Mouse (Mus musculus): ENCODE data around the gene Olfr1039. TPM values are rescaled to one million over a fixed set of nuclear protein-coding genes. Genes with fewer than 3 reads are reported as not detected.
"Not testable (repeated sequence)": the region's sequence is repeated elsewhere in the genome, so short reads cannot be mapped to it uniquely, and the experiment has no call there.

The Olfr1039 gene
- not detected in 2 replicates for polyA plus RNA-seq (2016; fragmentation: Nextera tagmentation; extraction: Ambion mirVana)

DNA sequence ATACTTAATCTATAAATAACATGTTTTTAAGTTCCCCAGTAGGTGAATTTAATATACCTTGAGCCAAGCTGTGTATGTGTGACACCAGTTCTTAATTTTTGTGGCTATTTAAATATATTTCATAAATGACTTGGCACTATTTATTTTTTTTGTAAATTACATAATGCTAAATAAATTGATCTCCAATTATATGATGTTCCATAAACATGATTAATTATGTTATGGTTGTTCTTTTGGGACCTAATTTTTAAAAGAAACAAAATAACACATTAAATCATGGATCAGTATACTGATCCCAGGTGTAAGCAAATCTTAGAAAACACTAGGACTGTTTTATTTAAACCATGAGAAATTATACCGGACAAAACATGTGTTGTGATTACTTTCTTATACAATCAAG lies at the start of gene Olfr1039:
TSS of gene Olfr1039 (minus strand) at position 101 of the 400 bp plus-strand sequence.
- no peaks in the 10 kb centered on the region for H3K4me1 ChIP-seq
- no peak within 1 kb of the TSS for H3K4me2 ChIP-seq (replicated peaks)
- H3K36me3 ChIP-seq: no peaks in the 10 kb centered on the region
- no peak within 1 kb of the TSS for H3K27ac ChIP-seq (replicated peaks)
- H3K4me3 ChIP-seq: no peak within 1 kb of the TSS
- no peak within 1 kb of the TSS for H3K9ac ChIP-seq (replicated peaks)
- 96% methylated on average over 1 of the region's 1 CpGs for WGBS
- ATAC-seq (ENCODE audit: low FRiP score, low read depth): no peak
- H3K27me3 ChIP-seq: no peaks in the 10 kb centered on the region
- H3K9me3 ChIP-seq: no peaks in the 10 kb centered on the region

DNA sequence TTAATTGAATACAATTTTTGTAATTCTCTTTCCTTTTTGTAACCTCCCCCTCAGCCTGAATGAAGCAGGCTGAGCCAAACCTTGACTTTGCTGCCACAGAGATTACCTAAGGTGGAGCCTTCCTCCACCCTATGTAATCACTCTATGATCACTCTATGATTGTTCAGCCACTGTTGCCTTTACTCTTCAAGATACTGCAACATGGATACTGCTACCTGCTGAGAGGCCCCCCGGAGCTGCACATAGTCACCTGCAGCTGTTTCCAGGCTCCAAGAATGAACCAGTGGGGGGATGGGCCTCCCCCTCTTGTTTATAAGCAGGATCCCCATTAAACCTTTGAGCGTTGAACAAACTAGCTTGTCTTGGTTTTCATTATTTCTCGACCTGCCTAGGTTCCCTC lies 44.2 kb upstream of the Olfr1039 start:
- 73% methylated on average over 3 of the region's 3 CpGs for WGBS
- Histone ChIP-seq H3K9me3 (no peaks in the 10 kb centered on the region), H3K4me1 (no peaks in the 10 kb centered on the region), H3K9ac (replicated peaks) (no peak overlapping the region), H3K27me3 (no peaks in the 10 kb centered on the region), H3K27ac (replicated peaks) (no peak overlapping the region), H3K36me3 (no peaks in the 10 kb centered on the region), H3K4me3 (no peak overlapping the region), H3K4me2 (replicated peaks) (no peak overlapping the region)
- no peak for ATAC-seq (ENCODE audit: low FRiP score, low read depth)

DNA sequence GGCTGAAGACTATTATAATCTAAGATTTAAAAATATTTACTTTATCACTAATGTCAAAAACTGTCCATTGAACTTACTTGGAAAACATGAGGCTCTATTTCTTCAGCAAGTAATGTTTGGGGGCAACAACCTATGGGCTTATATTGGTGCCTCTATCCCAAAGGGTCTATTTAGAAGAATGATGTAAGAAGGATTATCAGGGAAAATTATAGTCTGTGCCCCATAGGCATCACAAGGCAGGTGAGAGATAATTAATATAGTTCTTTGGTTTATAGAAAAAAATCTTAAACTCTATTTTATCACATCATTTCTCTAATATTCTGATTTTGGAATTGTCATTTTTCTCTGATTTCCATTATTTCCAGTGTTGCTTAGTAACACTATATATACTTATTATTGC lies 42.0 kb upstream of the Olfr1039 start, which contains the start of gene Olfr1044:
TSS of gene Olfr1044 (minus strand) at position 101 of the 400 bp plus-strand sequence.
- no peak for ATAC-seq (ENCODE audit: low FRiP score, low read depth)
- Histone ChIP-seq H3K4me1 (no peaks in the 10 kb centered on the region), H3K36me3 (no peaks in the 10 kb centered on the region), H3K9me3 (no peaks in the 10 kb centered on the region), H3K27me3 (no peaks in the 10 kb centered on the region), H3K27ac (replicated peaks) (no peak within 1 kb of the TSS), H3K4me3 (no peak within 1 kb of the TSS), H3K4me2 (replicated peaks) (no peak within 1 kb of the TSS), H3K9ac (replicated peaks) (no peak within 1 kb of the TSS)

DNA sequence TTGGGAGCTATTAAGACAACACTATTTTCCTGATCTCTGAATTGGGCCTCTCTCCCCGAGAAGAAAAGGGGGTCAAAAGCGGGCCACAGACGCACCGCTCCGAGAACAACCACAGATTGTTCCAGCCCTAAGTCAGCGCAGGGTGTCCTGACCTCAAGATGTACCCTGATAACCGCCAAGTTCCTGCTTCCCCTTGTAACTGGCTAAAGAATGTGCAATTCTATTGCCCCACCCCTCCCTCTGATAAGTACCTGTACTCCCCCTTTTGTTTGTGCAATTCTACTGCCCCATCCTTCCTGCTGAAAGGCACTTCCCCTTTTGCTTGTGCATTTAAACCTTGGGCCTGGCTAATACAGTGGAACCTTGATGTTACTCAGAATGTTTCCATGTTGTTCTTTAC lies 39.7 kb upstream of the Olfr1039 start:
- WGBS: 81% methylated on average over 7 of the region's 7 CpGs

DNA sequence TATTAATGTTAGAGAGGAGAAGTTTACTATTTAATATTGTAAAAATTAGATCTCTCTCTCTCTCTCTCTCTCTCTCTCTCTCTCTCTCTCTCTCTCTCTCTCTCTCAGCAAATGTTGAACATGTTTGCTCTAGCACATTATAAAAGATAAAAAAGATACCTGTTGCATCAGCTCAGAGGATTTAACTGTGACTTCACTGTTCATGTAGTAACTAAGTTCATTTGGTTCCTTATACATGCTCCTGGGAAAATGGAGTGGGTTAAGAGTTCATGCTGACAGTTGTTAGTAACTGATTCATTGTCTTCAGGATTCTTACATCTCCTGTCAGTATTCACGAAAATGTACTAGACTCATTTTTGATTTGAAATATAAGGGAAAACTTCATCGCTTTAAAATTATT lies 31.7 kb upstream of the Olfr1039 start, which contains the start of gene Olfr1043:
TSS of gene Olfr1043 (minus strand) at position 101 of the 400 bp plus-strand sequence.
- 86% methylated on average over 2 of the region's 2 CpGs for WGBS
- Histone ChIP-seq H3K4me3 (no peak within 1 kb of the TSS), H3K4me1 (no peaks in the 10 kb centered on the region), H3K4me2 (replicated peaks) (no peak within 1 kb of the TSS), H3K27ac (replicated peaks) (no peak within 1 kb of the TSS), H3K9ac (replicated peaks) (no peak within 1 kb of the TSS), H3K9me3 (no peaks in the 10 kb centered on the region), H3K27me3 (no peaks in the 10 kb centered on the region), H3K36me3 (no peaks in the 10 kb centered on the region)
- no peak for ATAC-seq (ENCODE audit: low FRiP score, low read depth)

More for the DNA sequence above, 39.7 kb upstream of the Olfr1039 start:
- H3K27me3 ChIP-seq; H3K4me1 ChIP-seq; H3K36me3 ChIP-seq; H3K9ac ChIP-seq (replicated peaks); H3K27ac ChIP-seq (replicated peaks); H3K9me3 ChIP-seq; ATAC-seq (ENCODE audit: low FRiP score, low read depth); H3K4me2 ChIP-seq (replicated peaks); H3K4me3 ChIP-seq: not testable (repeated sequence)

DNA sequence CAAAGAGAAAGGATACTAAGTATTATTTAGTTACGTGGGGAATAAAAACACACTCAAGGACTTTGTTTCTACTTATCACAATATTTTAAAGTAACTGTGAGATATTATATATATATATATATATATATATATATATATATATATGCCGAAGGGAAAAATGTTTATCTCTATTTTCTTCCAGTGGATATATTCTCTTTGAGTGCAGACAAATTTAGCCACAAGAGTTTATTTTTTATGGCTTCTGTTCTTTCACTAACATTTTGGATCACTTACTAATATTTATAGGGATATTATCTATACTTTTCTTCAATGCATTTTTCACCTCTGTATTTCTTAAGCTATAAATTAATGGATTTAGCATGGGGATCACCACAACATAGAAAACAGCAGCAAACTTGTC lies 26.0 kb upstream of the Olfr1039 start, which contains the start of gene Olfr1042:
TSS of gene Olfr1042 (minus strand) at position 101 of the 400 bp plus-strand sequence.
- 97% methylated on average over 2 of the region's 2 CpGs for WGBS
- no peaks in the 10 kb centered on the region for H3K9me3 ChIP-seq
- H3K27ac ChIP-seq (replicated peaks): no peak within 1 kb of the TSS

DNA sequence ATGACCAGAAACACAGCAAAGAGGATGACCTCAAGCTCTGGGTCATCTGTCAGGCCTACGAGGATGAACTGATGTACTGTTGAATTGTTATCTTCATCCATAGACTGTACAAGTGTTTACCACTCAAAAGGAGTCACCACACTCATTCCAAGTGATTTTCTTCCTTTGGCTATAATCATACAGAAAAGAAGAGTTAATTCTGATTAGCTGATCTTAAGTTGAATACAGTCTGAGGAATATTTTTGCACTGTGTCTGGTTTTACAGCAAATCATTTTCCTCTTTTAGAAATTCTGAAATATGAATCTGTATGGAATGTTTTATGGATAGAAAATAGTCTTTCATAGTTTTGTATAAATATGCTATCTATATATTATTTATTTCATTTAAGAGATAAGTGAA lies 10.9 kb upstream of the Olfr1039 start, which contains the start of gene Olfr1040:
TSS of gene Olfr1040 (minus strand) at position 101 of the 400 bp plus-strand sequence.
- no peaks in the 10 kb centered on the region for H3K9me3 ChIP-seq
- H3K4me3 ChIP-seq: no peak within 1 kb of the TSS
- H3K9ac ChIP-seq (replicated peaks): no peak within 1 kb of the TSS
- H3K4me2 ChIP-seq (replicated peaks): no peak within 1 kb of the TSS
- H3K27ac ChIP-seq (replicated peaks): no peak within 1 kb of the TSS
- WGBS: 91% methylated on average over 1 of the region's 1 CpGs
- no peaks in the 10 kb centered on the region for H3K36me3 ChIP-seq
- no peaks in the 10 kb centered on the region for H3K4me1 ChIP-seq
- H3K27me3 ChIP-seq: no peaks in the 10 kb centered on the region
- ATAC-seq (ENCODE audit: low FRiP score, low read depth): no peak

More for the DNA sequence above, 26.0 kb upstream of the Olfr1039 start, which contains the start of gene Olfr1042:
- Histone ChIP-seq H3K4me3 (no peak within 1 kb of the TSS), H3K27me3 (no peaks in the 10 kb centered on the region), H3K9ac (replicated peaks) (no peak within 1 kb of the TSS), H3K4me2 (replicated peaks) (no peak within 1 kb of the TSS), H3K36me3 (no peaks in the 10 kb centered on the region), H3K4me1 (no peaks in the 10 kb centered on the region)
- no peak for ATAC-seq (ENCODE audit: low FRiP score, low read depth)

DNA sequence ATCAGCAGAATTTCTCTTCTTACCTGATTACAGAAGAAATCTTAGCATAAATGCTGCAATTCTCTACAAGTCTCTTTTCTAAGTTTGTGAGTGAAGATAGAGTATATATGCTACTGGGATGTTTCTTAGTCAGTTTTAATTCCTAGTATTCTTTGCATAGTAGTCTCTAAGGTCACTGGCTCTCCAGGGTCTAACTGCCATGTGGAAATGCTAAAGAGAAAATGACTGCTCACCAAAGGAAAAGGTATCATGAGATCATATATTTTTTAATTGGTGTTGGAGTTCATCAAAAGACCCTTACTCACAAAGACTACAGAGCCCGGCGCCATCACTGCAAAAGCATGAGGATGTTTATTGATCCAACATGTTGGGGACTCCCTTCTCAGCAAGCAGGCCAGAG lies 48.4 kb downstream of the Olfr1039 start, which contains the start of gene Olfr1037:
TSS of gene Olfr1037 (minus strand) at position 101 of the 400 bp plus-strand sequence.
- no peak within 1 kb of the TSS for H3K4me2 ChIP-seq (replicated peaks)
- H3K9ac ChIP-seq (replicated peaks): no peak within 1 kb of the TSS
- no peaks in the 10 kb centered on the region for H3K4me1 ChIP-seq
- no peaks in the 10 kb centered on the region for H3K36me3 ChIP-seq
- no peak within 1 kb of the TSS for H3K27ac ChIP-seq (replicated peaks)
- H3K9me3 ChIP-seq: no peaks in the 10 kb centered on the region
- H3K27me3 ChIP-seq: no peaks in the 10 kb centered on the region
- ATAC-seq (ENCODE audit: low FRiP score, low read depth): no peak
- no peak within 1 kb of the TSS for H3K4me3 ChIP-seq
- 90% methylated on average over 2 of the region's 2 CpGs for WGBS

DNA sequence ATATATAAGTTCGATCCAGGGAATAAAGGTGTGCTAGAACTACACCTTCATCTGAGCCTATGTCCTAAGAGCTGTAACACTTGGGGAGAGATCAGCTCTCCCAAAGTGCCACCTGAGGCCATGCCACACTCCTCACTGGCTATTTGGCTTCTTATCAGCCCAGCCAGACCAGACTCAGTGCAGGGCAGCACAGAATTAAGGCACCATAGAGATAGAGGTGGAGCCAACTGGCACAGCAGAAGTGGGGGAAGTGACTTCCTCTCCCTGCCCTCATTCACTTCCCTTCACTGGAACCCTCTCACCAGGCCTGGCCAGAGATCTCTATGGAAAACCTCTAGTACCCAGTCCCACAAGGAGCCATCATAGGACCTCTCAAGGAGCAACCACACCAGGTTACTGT lies 55.2 kb downstream of the Olfr1039 start:
- not testable (repeated sequence) for H3K27ac ChIP-seq (replicated peaks); H3K4me1 ChIP-seq; H3K9ac ChIP-seq (replicated peaks); H3K36me3 ChIP-seq; H3K27me3 ChIP-seq; ATAC-seq (ENCODE audit: low FRiP score, low read depth); H3K9me3 ChIP-seq; H3K4me2 ChIP-seq (replicated peaks); H3K4me3 ChIP-seq
- 90% methylated on average over 1 of the region's 1 CpGs for WGBS

Other genes starting within 250 kb of the Olfr1039 start
- gene Olfr1024, start 230.9 kb downstream of the Olfr1039 start, polyA plus RNA-seq (2016; fragmentation: Nextera tagmentation; extraction: Ambion mirVana): not detected in 2 replicates
- not detected in 2 replicates for gene Olfr1025-ps1, start 220.7 kb downstream of the Olfr1039 start, polyA plus RNA-seq (2016; fragmentation: Nextera tagmentation; extraction: Ambion mirVana)
- not detected in 2 replicates for gene Olfr1026, start 214.4 kb downstream of the Olfr1039 start, polyA plus RNA-seq (2016; fragmentation: Nextera tagmentation; extraction: Ambion mirVana)
- not detected in 2 replicates for gene Olfr1028, start 185.5 kb downstream of the Olfr1039 start, polyA plus RNA-seq (2016; fragmentation: Nextera tagmentation; extraction: Ambion mirVana)
- gene Olfr1029, start 162.0 kb downstream of the Olfr1039 start, polyA plus RNA-seq (2016; fragmentation: Nextera tagmentation; extraction: Ambion mirVana): not detected in 2 replicates
- gene Olfr1030, start 156.7 kb downstream of the Olfr1039 start, polyA plus RNA-seq (2016; fragmentation: Nextera tagmentation; extraction: Ambion mirVana): not detected in 2 replicates
- gene Olfr1031, start 145.6 kb downstream of the Olfr1039 start, polyA plus RNA-seq (2016; fragmentation: Nextera tagmentation; extraction: Ambion mirVana): not detected in 2 replicates
- gene Olfr1032, start 130.4 kb downstream of the Olfr1039 start, polyA plus RNA-seq (2016; fragmentation: Nextera tagmentation; extraction: Ambion mirVana): not detected in 2 replicates
- not detected in 2 replicates for gene Olfr1033, start 115.3 kb downstream of the Olfr1039 start, polyA plus RNA-seq (2016; fragmentation: Nextera tagmentation; extraction: Ambion mirVana)
- 0.05 TPM in 1 of 2 replicates, not detected in the other for gene Olfr1034, start 90.1 kb downstream of the Olfr1039 start, polyA plus RNA-seq (2016; fragmentation: Nextera tagmentation; extraction: Ambion mirVana)
- gene Olfr1036, start 61.9 kb downstream of the Olfr1039 start, polyA plus RNA-seq (2016; fragmentation: Nextera tagmentation; extraction: Ambion mirVana): not detected in 2 replicates
- gene Olfr1037, start 48.5 kb downstream of the Olfr1039 start, polyA plus RNA-seq (2016; fragmentation: Nextera tagmentation; extraction: Ambion mirVana): not detected in 2 replicates
- not detected in 2 replicates for gene Olfr1040, start 10.8 kb upstream of the Olfr1039 start, polyA plus RNA-seq (2016; fragmentation: Nextera tagmentation; extraction: Ambion mirVana)
- gene Olfr1042, start 25.9 kb upstream of the Olfr1039 start, polyA plus RNA-seq (2016; fragmentation: Nextera tagmentation; extraction: Ambion mirVana): not detected in 2 replicates
- not detected in 2 replicates for gene Olfr1043, start 31.6 kb upstream of the Olfr1039 start, polyA plus RNA-seq (2016; fragmentation: Nextera tagmentation; extraction: Ambion mirVana)
- not detected in 2 replicates for gene Olfr1044, start 41.9 kb upstream of the Olfr1039 start, polyA plus RNA-seq (2016; fragmentation: Nextera tagmentation; extraction: Ambion mirVana)
- gene Olfr52, start 49.8 kb upstream of the Olfr1039 start, polyA plus RNA-seq (2016; fragmentation: Nextera tagmentation; extraction: Ambion mirVana): not detected in 2 replicates
- gene Olfr1045, start 67.1 kb upstream of the Olfr1039 start, polyA plus RNA-seq (2016; fragmentation: Nextera tagmentation; extraction: Ambion mirVana): not detected in 2 replicates
- gene Olfr1046, start 83.4 kb upstream of the Olfr1039 start, polyA plus RNA-seq (2016; fragmentation: Nextera tagmentation; extraction: Ambion mirVana): not detected in 2 replicates
- not detected in 2 replicates for gene Olfr1047, start 95.5 kb upstream of the Olfr1039 start, polyA plus RNA-seq (2016; fragmentation: Nextera tagmentation; extraction: Ambion mirVana)
- gene Olfr1048, start 104.4 kb upstream of the Olfr1039 start, polyA plus RNA-seq (2016; fragmentation: Nextera tagmentation; extraction: Ambion mirVana): not detected in 2 replicates
- gene Olfr1049, start 122.4 kb upstream of the Olfr1039 start, polyA plus RNA-seq (2016; fragmentation: Nextera tagmentation; extraction: Ambion mirVana): not detected in 2 replicates
- gene Olfr1051, start 143.2 kb upstream of the Olfr1039 start, polyA plus RNA-seq (2016; fragmentation: Nextera tagmentation; extraction: Ambion mirVana): not detected in 2 replicates
- not detected in 2 replicates for gene Olfr1052, start 156.5 kb upstream of the Olfr1039 start, polyA plus RNA-seq (2016; fragmentation: Nextera tagmentation; extraction: Ambion mirVana)
- gene Olfr1053, start 179.4 kb upstream of the Olfr1039 start, polyA plus RNA-seq (2016; fragmentation: Nextera tagmentation; extraction: Ambion mirVana): not detected in 2 replicates
- not detected in 2 replicates for gene Olfr1054, start 199.5 kb upstream of the Olfr1039 start, polyA plus RNA-seq (2016; fragmentation: Nextera tagmentation; extraction: Ambion mirVana)
- not detected in 2 replicates for gene Olfr1055, start 214.4 kb upstream of the Olfr1039 start, polyA plus RNA-seq (2016; fragmentation: Nextera tagmentation; extraction: Ambion mirVana)
- not detected in 2 replicates for gene Olfr1056, start 226.5 kb upstream of the Olfr1039 start, polyA plus RNA-seq (2016; fragmentation: Nextera tagmentation; extraction: Ambion mirVana)
- not detected in 2 replicates for gene Olfr1057, start 242.5 kb upstream of the Olfr1039 start, polyA plus RNA-seq (2016; fragmentation: Nextera tagmentation; extraction: Ambion mirVana)

Data from midbrain, embryonic 12.5 days (tissue).